Mouse (Mus musculus): ENCODE results near the gene Hoxa10. TPM values are rescaled to one million over a fixed set of nuclear protein-coding genes. Genes with fewer than 3 reads are reported as not detected.

The Hoxa10 gene
- polyA plus RNA-seq, 1 experiment = 15.8 TPM

DNA sequence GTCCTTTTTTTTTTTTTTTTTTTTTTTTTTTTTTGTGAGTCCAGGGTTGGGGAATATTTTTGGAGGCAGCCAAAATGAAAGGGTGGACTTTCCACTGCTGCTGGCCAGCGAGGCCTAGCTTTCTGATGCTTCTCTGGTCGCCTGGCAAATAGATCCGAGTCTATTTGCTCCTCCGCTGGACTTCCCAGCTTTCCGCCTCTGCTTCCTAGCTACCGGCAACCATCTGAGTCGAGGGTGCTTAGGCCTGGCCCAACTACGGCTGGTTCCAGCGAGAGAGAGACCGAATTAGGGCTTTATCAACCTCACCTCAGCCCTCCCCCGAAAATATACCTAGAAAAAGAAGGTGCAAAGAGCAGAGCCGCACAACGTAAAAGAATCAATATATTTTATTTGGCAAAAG lies 17.9 kb downstream of the Hoxa10 start:
- Histone ChIP-seq H3K4me2 (ENCODE audit: low read depth) (peak overlapping the region; percentile 97), H3K4me3 (peak overlapping the region; percentile 89), H3K36me3 (ENCODE audit: control insufficient read depth, insufficient read depth) (no peaks in the 10 kb centered on the region), H3K27me3 (ENCODE audit: control insufficient read depth, insufficient read depth, insufficient read length) (no peaks in the 10 kb centered on the region), H3ac (ENCODE audit: control insufficient read depth, insufficient read length) (peak overlapping the region; percentile 84), H3K79me2 (ENCODE audit: control insufficient read depth, insufficient read depth) (peaks cover 55% of the 10 kb centered on the region)
- no peak for TF ChIP-seq MYOD1 (IDR thresholded peaks at IDR 0.05; ENCODE audit: control insufficient read depth in 1 of 3, insufficient read length in 2 of 3, low read depth in 2 of 3)
- TF ChIP-seq MYOG (IDR thresholded peaks at IDR 0.05; ENCODE audit: control insufficient read depth in 1 of 3, insufficient read depth in 1 of 3, insufficient read length in 2 of 3, low read depth in 2 of 3) = no peak
- no peak for TF ChIP-seq POLR2AphosphoS2 (IDR thresholded peaks at IDR 0.05; ENCODE audit: insufficient read length, low read depth)
- TF ChIP-seq TCF3 (IDR thresholded peaks at IDR 0.05; ENCODE audit: insufficient read length, low read depth) = no peak
- no peak for TF ChIP-seq SRF (IDR thresholded peaks at IDR 0.05; ENCODE audit: control insufficient read depth, insufficient read length, low read depth)
- no peak for TF ChIP-seq TCF12 (IDR thresholded peaks at IDR 0.05; ENCODE audit: insufficient read depth, poor library complexity, severe bottlenecking)
- no peak for TF ChIP-seq MAX (IDR thresholded peaks at IDR 0.05; ENCODE audit: low read depth)
- no peak for TF ChIP-seq POLR2A (IDR thresholded peaks at IDR 0.05; ENCODE audit: insufficient read length, low read depth)
- no peak for TF ChIP-seq CEBPB (IDR thresholded peaks at IDR 0.05; ENCODE audit: insufficient read depth, poor library complexity, severe bottlenecking)

DNA sequence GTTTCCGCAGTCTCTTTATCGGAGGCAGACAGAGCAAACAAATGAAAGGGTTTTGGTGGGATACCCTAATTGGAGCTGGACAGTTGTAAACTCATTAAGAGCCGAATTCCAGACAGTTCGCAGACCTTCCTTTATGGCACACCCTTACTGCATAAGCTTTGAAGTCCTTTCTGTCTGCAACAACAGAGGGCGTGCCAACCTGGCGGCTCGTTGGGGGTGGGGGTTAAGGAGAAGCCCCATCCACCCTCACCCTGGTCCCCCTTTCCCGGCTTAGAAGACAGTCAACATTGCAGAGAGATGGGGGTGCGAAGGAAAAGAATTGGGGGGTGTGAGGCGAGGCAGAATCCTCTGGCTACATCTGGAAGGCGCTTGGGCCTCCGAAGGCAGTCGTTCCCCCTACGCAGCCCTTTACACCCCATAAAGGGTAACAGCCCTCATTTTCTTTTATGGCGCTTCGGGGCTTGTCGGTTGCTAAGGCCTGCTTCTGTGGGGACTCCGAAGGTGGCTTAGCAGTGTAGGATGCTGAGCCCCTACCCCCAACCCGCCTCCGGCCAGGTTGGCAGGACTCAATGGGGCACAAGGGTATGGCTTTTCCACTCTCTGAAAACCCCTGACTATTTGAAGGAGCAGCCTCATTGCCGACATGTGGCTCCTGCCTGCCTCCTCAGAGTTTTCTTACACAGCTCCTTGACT lies 18.5 kb downstream of the Hoxa10 start:
- H3K79me2 ChIP-seq (ENCODE audit: control insufficient read depth, insufficient read depth) = peaks cover 49% of the 10 kb centered on the region
- no peaks in the 10 kb centered on the region for H3K27me3 ChIP-seq (ENCODE audit: control insufficient read depth, insufficient read depth, insufficient read length)
- peak; percentile 28 for TF ChIP-seq POLR2AphosphoS2 (IDR thresholded peaks at IDR 0.05; ENCODE audit: insufficient read length, low read depth)
- no peak for TF ChIP-seq E2F4 (IDR thresholded peaks at IDR 0.05; ENCODE audit: insufficient read depth)
- peak overlapping the region; percentile 97 for H3K4me2 ChIP-seq (ENCODE audit: low read depth)
- peak overlapping the region; percentile 84 for H3ac ChIP-seq (ENCODE audit: control insufficient read depth, insufficient read length)
- H3K36me3 ChIP-seq (ENCODE audit: control insufficient read depth, insufficient read depth) = no peaks in the 10 kb centered on the region
- peak overlapping the region; percentile 89 for H3K4me3 ChIP-seq

DNA sequence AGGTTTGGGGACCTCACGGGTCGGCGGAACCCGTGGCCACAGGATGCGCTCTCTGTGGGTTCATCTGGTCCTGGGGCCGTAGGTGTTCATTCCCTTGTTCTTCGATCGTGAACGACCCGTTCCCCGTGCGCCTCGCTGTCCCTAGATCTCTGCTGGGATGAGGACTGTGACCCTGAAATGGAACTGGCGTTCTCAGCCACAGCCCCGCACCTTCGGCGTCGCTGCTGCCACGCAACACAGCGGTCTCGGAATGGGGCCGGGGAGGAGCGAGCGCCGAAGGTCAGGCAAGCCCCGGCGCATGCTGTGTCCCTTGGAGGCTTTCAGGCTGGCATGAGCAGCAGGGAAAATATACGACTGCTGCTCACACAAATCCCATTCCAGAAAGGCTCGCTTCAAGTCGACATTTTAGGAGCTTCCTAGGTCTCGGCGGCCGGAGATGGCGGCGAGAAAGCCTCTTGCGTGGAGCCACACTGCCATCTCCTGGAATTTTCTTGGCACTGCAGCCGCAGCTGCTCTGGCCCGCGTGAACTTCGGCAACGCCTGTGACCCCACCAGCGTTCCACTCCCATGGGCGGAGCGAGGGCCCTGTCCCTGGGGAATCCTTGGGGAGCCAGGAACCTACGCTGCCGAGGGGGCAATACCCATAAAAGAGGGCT lies 19.2 kb downstream of the Hoxa10 start, which contains the start of gene Hoxa7:
Gene Hoxa7, minus strand, starts transcription at position 518 of the 656 bp plus-strand sequence.
- Histone ChIP-seq H3K4me3 (peak within 1 kb of the TSS; percentile 89), H3K36me3 (ENCODE audit: control insufficient read depth, insufficient read depth) (no peaks in the 10 kb centered on the region), H3ac (ENCODE audit: control insufficient read depth, insufficient read length) (peak within 1 kb of the TSS; percentile 84), H3K27me3 (ENCODE audit: control insufficient read depth, insufficient read depth, insufficient read length) (no peaks in the 10 kb centered on the region), H3K79me2 (ENCODE audit: control insufficient read depth, insufficient read depth) (peaks cover 44% of the 10 kb centered on the region), H3K4me2 (ENCODE audit: low read depth) (peak within 1 kb of the TSS; percentile 97)
- TF ChIP-seq MYOD1 (IDR thresholded peaks at IDR 0.05; ENCODE audit: control insufficient read depth in 1 of 3, insufficient read length in 2 of 3, low read depth in 2 of 3) (peak in 2 of 3 experiments; percentile 82 to 89), CEBPB (IDR thresholded peaks at IDR 0.05; ENCODE audit: insufficient read depth, poor library complexity, severe bottlenecking) (no peak), MAX (IDR thresholded peaks at IDR 0.05; ENCODE audit: low read depth) (no peak), USF1 (IDR thresholded peaks at IDR 0.05; ENCODE audit: low read depth) (no peak), E2F4 (IDR thresholded peaks at IDR 0.05; ENCODE audit: insufficient read depth) (no peak), SRF (IDR thresholded peaks at IDR 0.05; ENCODE audit: control insufficient read depth, insufficient read length, low read depth) (peak; percentile 37), TCF3 (IDR thresholded peaks at IDR 0.05; ENCODE audit: insufficient read length, low read depth) (no peak), REST (IDR thresholded peaks at IDR 0.05; ENCODE audit: insufficient read depth, insufficient read length) (no peak), POLR2A (IDR thresholded peaks at IDR 0.05; ENCODE audit: insufficient read length, low read depth) (peak; percentile 34), MYOG (IDR thresholded peaks at IDR 0.05; ENCODE audit: control insufficient read depth in 1 of 3, insufficient read depth in 1 of 3, insufficient read length in 2 of 3, low read depth in 2 of 3) (peak; percentile 77 to 90 (median 82)), POLR2AphosphoS2 (IDR thresholded peaks at IDR 0.05; ENCODE audit: insufficient read length, low read depth) (no peak)

DNA sequence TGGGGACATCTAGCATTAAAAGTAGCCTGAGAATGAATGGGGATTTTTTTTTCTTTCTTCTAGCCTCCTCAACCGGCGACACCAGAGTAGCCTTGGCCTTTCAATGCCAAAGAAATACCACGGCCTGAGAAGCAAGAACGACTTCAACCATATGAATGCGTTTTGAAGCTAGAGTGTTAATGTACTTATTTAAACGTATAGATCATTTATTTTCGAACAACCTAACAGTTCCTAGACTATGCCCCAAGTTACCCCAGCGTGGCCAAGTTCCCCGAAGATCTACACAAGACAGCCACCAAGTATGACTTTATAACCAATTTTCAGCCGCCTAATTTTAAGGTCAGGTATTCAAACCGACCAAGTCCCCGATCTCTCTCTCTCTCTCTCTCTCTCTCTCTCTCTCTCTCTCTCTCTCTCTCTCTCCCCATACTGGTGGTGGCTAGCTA lies 19.8 kb downstream of the Hoxa10 start:
- Histone ChIP-seq H3K36me3 (ENCODE audit: control insufficient read depth, insufficient read depth) (no peaks in the 10 kb centered on the region), H3K4me3 (peak overlapping the region; percentile 89), H3ac (ENCODE audit: control insufficient read depth, insufficient read length) (peak overlapping the region; percentile 84), H3K4me2 (ENCODE audit: low read depth) (peak overlapping the region; percentile 88), H3K27me3 (ENCODE audit: control insufficient read depth, insufficient read depth, insufficient read length) (no peaks in the 10 kb centered on the region), H3K79me2 (ENCODE audit: control insufficient read depth, insufficient read depth) (peaks cover 48% of the 10 kb centered on the region)
- TF ChIP-seq REST (IDR thresholded peaks at IDR 0.05; ENCODE audit: insufficient read depth, insufficient read length) (no peak), E2F4 (IDR thresholded peaks at IDR 0.05; ENCODE audit: insufficient read depth) (no peak), MYOD1 (IDR thresholded peaks at IDR 0.05; ENCODE audit: control insufficient read depth in 1 of 3, insufficient read length in 2 of 3, low read depth in 2 of 3) (no peak), TCF3 (IDR thresholded peaks at IDR 0.05; ENCODE audit: insufficient read length, low read depth) (no peak), MYOG (IDR thresholded peaks at IDR 0.05; ENCODE audit: control insufficient read depth in 1 of 3, insufficient read depth in 1 of 3, insufficient read length in 2 of 3, low read depth in 2 of 3) (no peak), TCF12 (IDR thresholded peaks at IDR 0.05; ENCODE audit: insufficient read depth, poor library complexity, severe bottlenecking) (no peak), POLR2A (IDR thresholded peaks at IDR 0.05; ENCODE audit: insufficient read length, low read depth) (no peak)
